Mouse (Mus musculus): Measurements from ENCODE around the gene Ufc1. TPM values are rescaled to one million over a fixed set of nuclear protein-coding genes. Genes with fewer than 3 reads are reported as not detected.

Gene Ufc1
- total and polyA plus RNA-seq, 3 experiments = 71.4 to 115 (median 98.4) TPM

DNA sequence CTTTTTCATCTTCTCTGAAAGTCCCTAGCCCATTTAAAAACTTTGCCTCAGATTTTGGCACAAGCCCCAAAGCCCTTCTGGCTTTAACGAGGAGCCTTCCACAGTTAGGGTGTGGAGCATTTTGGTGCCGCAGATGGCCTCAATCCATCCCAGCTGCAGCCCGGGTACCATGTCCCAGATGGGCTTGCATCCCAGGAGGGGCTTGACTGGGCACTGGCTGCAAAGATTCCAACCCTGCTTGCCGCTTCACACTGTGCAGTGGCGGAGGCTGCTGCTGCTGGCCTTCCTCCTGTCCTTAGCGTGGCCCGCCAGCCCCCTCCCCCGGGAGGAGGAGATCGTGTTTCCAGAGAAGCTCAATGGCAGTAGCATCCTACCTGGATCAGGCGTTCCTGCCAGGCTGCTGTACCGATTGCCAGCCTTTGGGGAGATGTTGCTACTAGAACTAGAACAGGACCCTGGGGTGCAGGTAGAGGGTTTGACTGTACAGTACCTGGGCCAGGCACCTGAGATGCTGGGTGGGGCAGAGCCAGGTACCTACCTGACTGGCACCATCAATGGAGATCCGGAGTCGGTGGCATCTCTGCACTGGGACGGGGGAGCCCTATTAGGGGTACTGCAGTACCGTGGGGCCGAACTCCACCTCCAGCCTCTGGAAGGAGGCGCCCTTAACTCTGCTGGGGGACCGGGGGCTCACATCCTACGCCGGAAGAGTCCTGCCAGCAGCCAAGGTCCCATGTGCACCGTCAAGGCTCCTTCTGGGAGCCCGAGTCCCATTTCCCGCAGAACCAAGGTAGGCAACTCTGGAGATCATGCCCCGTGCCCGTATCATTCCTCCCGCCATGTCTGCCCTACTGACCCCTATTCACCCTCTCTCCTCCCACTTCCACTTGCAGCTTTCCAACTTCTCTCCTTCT, 43.9 kb downstream of the Ufc1 start, which contains the start of gene Ndufs2:
Gene Ndufs2 (minus strand): TSS at position 709 of the 914 bp plus-strand sequence.
- DNase-seq (ENCODE audit: extremely low read depth) = no peak
- dilution Hi-C loops (cut with MboI; ENCODE audit: extremely low pct_ligation_motif_present, extremely low pct_unique_long_range_greater_than_20kb, low sequenced_read_pairs) (no loop called here), in situ Hi-C loops (cut with MboI; ENCODE audit: low pct_ligation_motif_present, low pct_unique_long_range_greater_than_20kb, low sequenced_read_pairs) (loop anchor here (5.0 kb wide), 1 partner anchor 34 kb away; no protein-coding TSS in a partner anchor)
- H3K27ac ChIP-seq (ENCODE audit: insufficient read depth, low read depth) = no peak within 1 kb of the TSS
- H3K27me3 ChIP-seq (replicated peaks) = peaks cover 20% of the 10 kb centered on the region
- H3K4me2 ChIP-seq (ENCODE audit: insufficient read depth, low read depth, poor library complexity, severe bottlenecking) = peak within 1 kb of the TSS; percentile 21
- H3K36me3 ChIP-seq (replicated peaks in 1 of 2; ENCODE audit: control insufficient read depth in 1 of 2, insufficient read depth in 1 of 2, low read length in 1 of 2) = no peaks in the 10 kb centered on the region
- peaks cover 17 to 36% of the 10 kb centered on the region in 2 experiments for H3K4me1 ChIP-seq (ENCODE audit: control insufficient read depth in 1 of 2, insufficient read depth in 2 of 2)
- H3K79me2 ChIP-seq (replicated peaks; ENCODE audit: control insufficient read depth, extremely low read depth, insufficient read depth, poor library complexity, severe bottlenecking) = peaks cover 9% of the 10 kb centered on the region
- TF ChIP-seq CHD2 (IDR thresholded peaks at IDR 0.05; ENCODE audit: low read length) (no peak), TCF12 (IDR thresholded peaks at IDR 0.05; ENCODE audit: low read depth, low read length) (no peak), CHD1 (IDR thresholded peaks at IDR 0.05; ENCODE audit: low read depth, low read length) (no peak), ZMIZ1 (IDR thresholded peaks at IDR 0.05; ENCODE audit: low read depth, low read length) (no peak), HCFC1 (IDR thresholded peaks at IDR 0.05; ENCODE audit: low read depth, low read length) (no peak), NELFE (IDR thresholded peaks at IDR 0.05; ENCODE audit: low read depth, low read length) (no peak), RAD21 (IDR thresholded peaks at IDR 0.05; ENCODE audit: low read depth, low read length) (no peak), ZNF384 (IDR thresholded peaks at IDR 0.05; ENCODE audit: low read depth, low read length) (no peak), GABPA (IDR thresholded peaks at IDR 0.05; ENCODE audit: insufficient replicate concordance, low read depth, low read length) (no peak), UBTF (IDR thresholded peaks at IDR 0.05; ENCODE audit: low read depth, low read length) (no peak), MXI1 (IDR thresholded peaks at IDR 0.05; ENCODE audit: low read depth, low read length) (no peak), USF1 (IDR thresholded peaks at IDR 0.05; ENCODE audit: low read depth, low read length) (no peak)
- no peak within 1 kb of the TSS for H3K9ac ChIP-seq (ENCODE audit: insufficient read depth, low read depth)
- peaks cover 3% of the 10 kb centered on the region for H3K9me3 ChIP-seq (replicated peaks; ENCODE audit: low read length)
- no peak within 1 kb of the TSS for H3K4me3 ChIP-seq (replicated peaks in 1 of 3; ENCODE audit: low read depth in 2 of 3, low read length in 2 of 3, poor library complexity in 1 of 3)

DNA sequence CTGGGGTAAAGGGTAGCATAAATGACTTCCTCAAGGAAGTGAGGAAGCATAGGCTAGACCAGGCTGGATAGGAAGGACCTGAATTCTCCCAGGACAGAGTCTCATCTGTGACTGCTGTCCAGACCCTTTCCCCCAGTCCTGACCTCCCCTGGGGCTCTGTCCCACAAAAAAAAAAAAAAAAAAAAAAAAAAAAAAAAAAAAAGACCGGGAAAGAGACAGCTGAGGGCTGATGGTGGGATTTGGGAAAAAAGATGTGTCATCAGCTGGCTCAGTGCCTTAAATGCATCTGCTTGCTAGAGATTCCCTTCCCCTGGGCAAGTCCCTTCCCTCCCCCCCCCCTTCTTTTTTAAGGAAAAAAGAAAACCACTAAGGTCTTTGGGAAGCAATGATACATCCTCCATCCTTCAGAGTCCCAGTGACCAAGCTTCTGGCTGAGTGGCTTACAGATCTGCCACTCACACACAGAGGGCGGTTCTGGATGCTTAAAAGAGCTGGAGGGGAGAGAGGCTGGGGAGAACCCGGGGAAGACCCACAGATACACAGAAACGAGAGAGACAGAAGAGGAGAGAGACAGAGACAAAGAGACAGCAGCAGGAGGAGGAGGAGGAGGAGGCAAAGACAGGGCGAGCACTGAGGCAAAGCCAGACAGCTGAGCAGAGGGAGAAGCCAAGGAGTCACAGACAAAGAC, 44.8 kb downstream of the Ufc1 start, which contains the start of gene Adamts4:
Gene Adamts4 (plus strand): TSS at position 509 of the 688 bp plus-strand sequence.
- DNase-seq (ENCODE audit: extremely low read depth) = no peak
- H3K36me3 ChIP-seq (replicated peaks in 1 of 2; ENCODE audit: control insufficient read depth in 1 of 2, insufficient read depth in 1 of 2, low read length in 1 of 2) = peaks cover 1 to 6% of the 10 kb centered on the region in 2 experiments
- in situ Hi-C loops (cut with MboI; ENCODE audit: low pct_ligation_motif_present, low pct_unique_long_range_greater_than_20kb, low sequenced_read_pairs) = loop anchor here (5.0 kb wide), 1 partner anchor 33 kb away; no protein-coding TSS in a partner anchor

More for the DNA sequence above, 44.8 kb downstream of the Ufc1 start, which contains the start of gene Adamts4:
- peak; percentile 63 for TF ChIP-seq ZNF384 (IDR thresholded peaks at IDR 0.05; ENCODE audit: low read depth, low read length)
- 0 out of 2 replicates have a peak, but pooled peaks have one; percentile 20 for TF ChIP-seq POLR2A (IDR thresholded peaks at IDR 0.05; ENCODE audit: low read depth, low read length)
- no peak for TF ChIP-seq GABPA (IDR thresholded peaks at IDR 0.05; ENCODE audit: insufficient replicate concordance, low read depth, low read length)
- TF ChIP-seq ETS1 (conservative IDR thresholded peaks at IDR 0.05; ENCODE audit: low read depth, low read length) = no peak
- no peak for TF ChIP-seq CHD2 (IDR thresholded peaks at IDR 0.05; ENCODE audit: low read length)
- no peak for TF ChIP-seq RCOR1 (conservative IDR thresholded peaks at IDR 0.05; ENCODE audit: low read depth, low read length)
- TF ChIP-seq PAX5 (IDR thresholded peaks at IDR 0.05; ENCODE audit: low read length) = no peak
- TF ChIP-seq SMC3 (IDR thresholded peaks at IDR 0.05; ENCODE audit: low read depth, low read length) = no peak
- TF ChIP-seq ZMIZ1 (IDR thresholded peaks at IDR 0.05; ENCODE audit: low read depth, low read length) = no peak
- peak; percentile 27; the same call in 1 of the 2 replicates for TF ChIP-seq ELF1 (IDR thresholded peaks at IDR 0.05; ENCODE audit: low read depth, low read length)
- TF ChIP-seq IRF4 (IDR thresholded peaks at IDR 0.05; ENCODE audit: low read depth, low read length) = no peak
- no peak for TF ChIP-seq NELFE (IDR thresholded peaks at IDR 0.05; ENCODE audit: low read depth, low read length)
- TF ChIP-seq UBTF (IDR thresholded peaks at IDR 0.05; ENCODE audit: low read depth, low read length) = no peak
- no peak for TF ChIP-seq ZKSCAN1 (IDR thresholded peaks at IDR 0.05; ENCODE audit: borderline replicate concordance, low read depth, low read length)
- TF ChIP-seq CTCF (conservative IDR thresholded peaks at IDR 0.05 in 1 of 2, IDR thresholded peaks at IDR 0.05 in 1 of 2; ENCODE audit: low read depth in 2 of 2, low read length in 2 of 2) = no peak
- dilution Hi-C loops (cut with MboI; ENCODE audit: extremely low pct_ligation_motif_present, extremely low pct_unique_long_range_greater_than_20kb, low sequenced_read_pairs) = no loop called here
- peaks cover 17 to 44% of the 10 kb centered on the region in 2 experiments for H3K4me1 ChIP-seq (ENCODE audit: control insufficient read depth in 1 of 2, insufficient read depth in 2 of 2)
- H3K4me2 ChIP-seq (ENCODE audit: insufficient read depth, low read depth, poor library complexity, severe bottlenecking) = peak within 1 kb of the TSS; percentile 21
- H3K27ac ChIP-seq (ENCODE audit: insufficient read depth, low read depth) = no peak within 1 kb of the TSS
- H3K9ac ChIP-seq (ENCODE audit: insufficient read depth, low read depth) = no peak within 1 kb of the TSS
- H3K79me2 ChIP-seq (replicated peaks; ENCODE audit: control insufficient read depth, extremely low read depth, insufficient read depth, poor library complexity, severe bottlenecking) = peaks cover 16% of the 10 kb centered on the region
- H3K27me3 ChIP-seq (replicated peaks) = peaks cover 20% of the 10 kb centered on the region
- peaks cover 3% of the 10 kb centered on the region for H3K9me3 ChIP-seq (replicated peaks; ENCODE audit: low read length)
- no peak within 1 kb of the TSS for H3K4me3 ChIP-seq (replicated peaks in 1 of 3; ENCODE audit: low read depth in 2 of 3, low read length in 2 of 3, poor library complexity in 1 of 3)
